Mouse (Mus musculus) cerebellum, postnatal 36 days (tissue): ENCODE measurements around the gene Ctsa.
"Not testable (repeated sequence)": the region's sequence is repeated elsewhere in the genome, so short reads cannot be mapped to it uniquely, and the experiment has no call there.

Experiments
- DNase-seq, 2 experiments: peaks; one replicate each; pipeline ENCODE4 v3.0.0; 2021 to 2022; ENCODE audit warnings: mixed read lengths in 2 of 2

The Ctsa gene

DNA sequence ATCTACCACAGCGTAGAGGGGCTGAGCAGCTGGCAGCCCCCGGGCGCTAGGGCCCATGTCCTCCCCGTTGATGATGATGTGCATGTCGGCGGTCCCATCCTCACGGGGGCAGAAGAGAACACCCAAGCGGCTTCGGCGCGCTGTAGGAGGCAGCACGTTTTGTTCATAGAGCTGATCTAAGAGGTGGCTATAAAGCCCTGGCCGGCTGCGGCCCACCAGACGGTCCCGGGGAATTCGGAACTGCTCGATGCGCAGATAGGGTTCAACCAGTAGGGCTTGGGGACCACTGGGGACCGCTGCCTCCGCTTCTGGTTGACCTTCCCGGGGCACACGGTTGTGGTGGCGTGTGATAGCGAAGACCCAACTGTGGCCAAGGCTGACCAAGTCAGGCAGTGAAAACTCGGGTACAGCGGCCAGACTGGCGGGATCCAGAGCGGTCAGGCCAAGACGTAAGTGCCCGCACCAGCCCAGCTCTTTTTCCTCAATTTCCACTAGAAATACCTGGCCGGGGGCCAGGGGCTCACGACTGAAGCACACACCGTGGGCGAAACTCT lies at the start of gene Ctsa:
Gene Ctsa, plus strand, starts transcription at position 126 of the 554 bp plus-strand sequence.
- DNase-seq: peak; percentile 71 to 77

- no peak for DNase-seq
Measured at GRCm38 (mm10) chr2:164783926-164784581, 48.6 kb upstream of the Ctsa start.

GRCm38 (mm10) chr2:164784869-164785420 lies 47.7 kb upstream of the Ctsa start:
- DNase-seq: no peak

DNA sequence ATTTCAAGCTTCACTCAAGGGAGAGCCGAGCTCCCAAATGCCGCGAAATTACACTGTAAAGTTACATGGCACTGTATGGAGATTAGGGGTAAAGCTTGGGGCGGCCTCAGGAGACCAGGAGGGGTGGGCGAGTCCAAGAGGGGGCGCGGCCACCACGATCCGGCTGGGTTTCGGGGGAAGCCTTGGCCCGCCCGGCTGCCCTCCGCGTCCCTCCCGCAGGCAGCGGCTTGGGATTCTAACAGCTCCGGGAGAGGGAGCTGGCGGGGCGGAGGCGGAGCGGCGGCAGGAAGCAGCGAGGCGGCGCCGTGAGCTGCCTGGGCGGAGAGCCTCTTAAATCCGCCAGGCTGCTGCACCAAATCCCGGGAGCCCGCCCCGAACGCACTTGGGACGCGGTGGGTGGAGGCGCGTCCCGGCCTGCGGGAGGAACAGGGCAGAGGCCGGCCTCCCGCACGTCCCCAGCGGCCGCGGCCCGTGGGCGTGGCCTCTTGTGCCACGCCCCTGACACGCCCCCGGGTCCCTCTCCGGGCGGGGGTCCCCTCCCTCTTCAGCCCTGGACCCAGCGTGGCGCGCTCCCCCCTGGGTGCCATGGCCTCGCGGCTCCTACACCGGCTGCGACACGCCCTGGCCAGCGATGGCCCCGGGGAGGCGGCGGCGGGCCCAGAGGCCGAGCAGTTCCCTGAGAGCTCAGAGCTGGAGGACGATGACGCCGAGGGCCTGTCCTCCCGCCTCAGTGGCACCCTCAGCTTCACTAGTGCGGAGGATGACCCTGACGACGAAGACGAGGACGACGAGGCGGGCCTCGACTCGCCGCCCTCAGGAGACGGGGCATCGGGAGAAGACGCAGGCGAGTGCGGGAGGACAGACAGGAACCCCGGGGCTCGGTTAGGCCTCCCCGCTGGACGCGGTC lies 46.9 kb upstream of the Ctsa start, which contains the start of gene Snx21:
Gene Snx21, plus strand, starts transcription at position 343 of the 907 bp plus-strand sequence.
- peak; percentile 85 to 91 for DNase-seq

- no peak for DNase-seq
Measured at GRCm38 (mm10) chr2:164786388-164786885, 46.2 kb upstream of the Ctsa start.

DNA sequence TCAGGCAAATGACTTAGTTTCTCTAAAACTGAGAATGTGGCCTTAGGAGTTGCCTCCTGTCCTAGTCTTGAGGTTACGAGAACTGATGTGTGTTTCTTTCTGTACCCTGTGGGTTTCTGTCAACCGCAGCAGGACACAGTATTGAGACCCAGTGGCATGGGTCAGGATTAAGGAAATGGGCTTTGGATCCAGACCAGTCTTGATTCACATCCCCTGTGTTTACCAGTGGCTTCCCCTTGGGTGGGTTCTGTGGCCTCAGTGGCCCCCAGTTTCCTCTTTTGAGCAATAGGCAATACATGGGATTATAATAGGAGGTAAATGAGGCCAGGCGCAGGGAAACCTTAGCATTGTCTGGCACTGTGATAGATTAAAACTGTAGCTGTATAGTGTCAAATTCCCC lies 45.6 kb upstream of the Ctsa start:
- DNase-seq: no peak

DNA sequence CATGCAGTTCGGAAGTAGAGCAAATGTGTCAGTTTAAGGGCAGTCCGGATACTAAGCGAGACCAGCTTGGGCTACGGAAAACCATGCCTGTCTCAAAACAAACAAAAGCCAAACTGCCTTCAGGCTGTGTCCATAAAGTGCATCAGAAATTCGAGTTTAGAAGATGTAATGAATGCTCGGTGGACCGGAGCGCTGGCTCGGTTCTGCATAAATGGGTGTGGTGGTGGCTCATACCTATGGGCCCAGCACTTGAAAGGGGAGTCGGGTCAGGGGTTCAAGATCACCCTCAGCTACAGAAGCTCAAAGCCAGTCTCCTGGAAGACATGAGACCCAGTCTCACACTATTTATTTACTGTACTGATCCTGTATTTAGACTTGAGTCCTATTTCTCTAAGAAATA lies 44.9 kb upstream of the Ctsa start:
- no peak for DNase-seq

GRCm38 (mm10) chr2:164788411-164788810 lies 44.3 kb upstream of the Ctsa start:
- no peak for DNase-seq

DNA sequence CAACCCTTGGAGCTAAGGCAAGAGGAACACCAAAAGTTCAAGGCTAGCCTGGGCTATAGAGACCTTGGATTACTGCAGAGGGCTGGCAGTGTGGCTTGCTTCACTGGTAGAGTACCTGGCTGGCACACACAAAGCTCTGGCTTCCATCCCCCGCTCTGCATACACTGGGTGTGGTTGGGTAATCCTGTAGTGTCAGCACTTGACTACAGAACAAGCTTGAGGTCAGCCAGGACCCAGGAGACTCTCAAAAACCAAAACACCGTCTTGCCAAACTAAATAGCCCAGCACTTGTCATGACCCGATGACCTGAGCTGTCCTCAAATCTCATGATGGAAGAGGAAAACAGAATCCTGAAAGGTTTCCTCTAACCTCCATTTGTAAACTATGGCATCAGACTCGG lies 42.2 kb upstream of the Ctsa start:
- no peak for DNase-seq

- DNase-seq: peak; percentile 52 to 54
Measured at GRCm38 (mm10) chr2:164791841-164792261, 40.8 kb upstream of the Ctsa start.

DNA sequence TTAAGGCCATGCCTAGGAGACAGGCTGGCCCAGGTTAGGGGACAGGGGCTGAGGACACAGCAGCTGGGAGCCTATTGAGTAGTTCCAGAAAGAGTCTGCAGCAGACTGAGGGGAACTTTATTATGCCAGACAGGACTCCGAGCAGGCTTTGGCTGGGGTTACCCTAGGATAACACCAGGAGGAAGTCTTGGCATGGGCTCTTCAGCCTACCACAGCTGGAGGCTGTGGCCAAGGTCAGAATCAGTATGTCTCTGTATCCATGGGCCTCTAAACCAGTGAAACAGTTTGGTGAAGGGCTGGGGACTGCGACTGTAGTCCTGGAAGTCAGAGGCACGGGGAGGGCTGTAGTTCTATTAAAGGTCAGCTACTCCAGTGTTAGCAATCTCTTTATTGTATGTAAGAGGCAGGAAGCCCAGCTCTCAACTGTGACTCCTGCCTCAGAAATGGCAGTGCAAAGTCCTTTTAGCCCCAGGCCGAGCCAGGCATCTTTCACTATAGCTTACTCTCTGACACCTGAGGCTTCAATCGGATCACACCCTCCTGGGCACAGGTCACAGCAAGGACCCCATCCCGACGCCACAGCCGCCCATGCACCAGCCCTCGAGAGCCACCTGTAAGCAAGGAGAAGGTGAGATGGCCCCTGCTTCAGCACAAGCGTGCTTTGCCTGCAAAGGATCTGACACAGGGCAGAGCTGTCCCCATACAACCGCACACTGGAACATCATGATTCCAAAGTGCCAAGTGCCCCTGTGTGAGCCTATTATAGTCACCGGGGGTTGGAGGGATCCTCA lies 40.1 kb upstream of the Ctsa start:
- no peak for DNase-seq

GRCm38 (mm10) chr2:164793236-164793635 lies 39.4 kb upstream of the Ctsa start:
- DNase-seq: peak; percentile 75 to 78

- DNase-seq: no peak
Measured at GRCm38 (mm10) chr2:164793772-164794171, 38.9 kb upstream of the Ctsa start.

- DNase-seq: peak; percentile 86 to 87
Measured at GRCm38 (mm10) chr2:164794293-164794692, 38.4 kb upstream of the Ctsa start.

GRCm38 (mm10) chr2:164795868-164796267 lies 36.8 kb upstream of the Ctsa start:
- no peak for DNase-seq

GRCm38 (mm10) chr2:164798554-164798953 lies 34.1 kb upstream of the Ctsa start:
- not testable (repeated sequence) for DNase-seq

- DNase-seq: no peak
Measured at GRCm38 (mm10) chr2:164800252-164801004, 32.2 kb upstream of the Ctsa start.

DNA sequence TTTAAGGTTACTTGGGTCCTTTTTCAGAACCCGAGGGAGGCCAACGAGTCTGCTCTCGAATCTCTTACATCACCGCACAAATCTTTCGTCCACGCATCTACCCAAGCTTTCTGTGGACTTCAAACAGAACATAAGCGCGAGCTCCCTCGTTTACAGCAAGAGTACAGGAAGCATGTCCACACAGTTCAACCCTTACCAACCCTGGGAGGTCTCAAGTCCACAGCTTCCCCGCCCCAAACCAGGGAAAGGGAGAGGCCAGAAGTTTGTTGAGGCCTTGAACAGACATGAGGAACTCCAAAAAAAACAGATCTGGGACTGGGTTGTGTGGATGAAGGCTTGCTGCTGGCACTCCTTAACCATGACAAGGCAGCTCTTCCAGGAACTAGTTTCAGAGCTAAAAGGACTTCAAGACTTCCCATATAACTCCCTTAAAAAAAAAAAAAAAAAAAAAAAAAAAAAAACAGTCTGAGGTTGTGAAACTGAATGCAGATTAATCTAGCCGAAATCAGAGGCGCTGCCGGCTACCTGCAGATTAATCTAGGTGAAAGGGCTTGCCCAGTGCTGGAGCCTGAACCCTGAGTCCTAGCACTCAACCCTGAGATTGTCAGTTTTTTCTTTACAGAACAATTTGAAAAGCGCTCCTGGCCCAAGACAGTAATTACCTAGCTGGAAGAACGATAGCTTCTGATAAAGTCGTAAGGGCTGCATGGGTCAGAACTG lies 29.3 kb upstream of the Ctsa start:
- no peak for DNase-seq

- no peak for DNase-seq
Measured at GRCm38 (mm10) chr2:164803921-164804313, 28.8 kb upstream of the Ctsa start.

- peak; percentile 96 to 100 for DNase-seq
Measured at GRCm38 (mm10) chr2:164804533-164805331, 27.9 kb upstream of the Ctsa start, which contains the start of the genes Acot8 and Zswim3. TSS of gene Acot8 (minus strand) at chr2:164804882. TSS of gene Zswim3 (plus strand) at chr2:164805098.
